8 mouse cellular contexts compared by ENCODE assay signal in the genomic region with DNA sequence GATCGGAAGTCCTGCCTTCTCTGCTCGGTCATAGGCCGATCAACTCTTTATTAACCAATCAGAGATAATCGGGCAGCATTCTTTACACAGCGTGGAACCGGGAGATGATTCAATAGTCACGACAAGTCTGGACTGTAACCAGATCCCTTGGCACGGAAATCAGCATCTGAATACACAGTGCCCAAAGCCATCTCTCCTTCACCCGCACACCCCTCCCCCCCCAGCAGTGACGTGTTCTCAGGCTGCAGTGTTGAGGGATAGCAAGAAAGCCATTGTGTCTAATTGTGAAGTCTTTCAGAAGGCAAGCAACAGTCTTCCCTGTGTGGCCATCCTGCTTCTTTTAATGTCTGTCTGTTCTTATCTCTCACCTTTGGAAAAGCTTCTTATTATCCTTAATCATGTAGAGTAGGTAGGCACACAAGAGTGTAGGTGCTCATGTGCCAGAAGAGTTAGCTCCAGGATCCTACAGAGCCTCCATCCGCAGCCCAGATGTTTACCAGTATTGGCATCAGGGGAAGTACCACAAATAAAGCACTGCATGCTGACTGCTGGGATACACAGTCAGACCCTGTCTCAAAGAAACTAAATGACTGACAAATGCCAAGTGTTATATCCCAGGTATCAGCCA. TPM values are rescaled to one million over a fixed set of nuclear protein-coding genes. Genes with fewer than 3 reads are reported as not detected.
DNase-seq lines count a peak whose midpoint lies in the region; ATAC-seq lines count a peak whose summit lies in the region.

No protein-coding gene starts in this region.

- no peaks in the 10 kb centered on the region for H3K27me3 ChIP-seq in intestine, embryonic 14.5 days (replicated peaks; ENCODE audit: control insufficient read depth, insufficient read depth, low read length)

- peak; percentile 19 for DNase-seq in thymus, postnatal 14 days
- DNase-seq in thymus, postnatal 25 days: no peak
- DNase-seq in embryo, embryonic 11 days: peak; percentile 92
- peak; percentile 70 for DNase-seq in gastrocnemius, postnatal 25 days
- DNase-seq in intestine, embryonic 14.5 days (ENCODE audit: low spot score): peak; percentile 83
- DNase-seq in left cerebral cortex, adult 9 months (ENCODE audit: low spot score in 2 of 2): peak; percentile 80 to 85
- peak; percentile 89 to 92 for DNase-seq in right cerebral cortex, postnatal 10 days (ENCODE audit: low spot score in 2 of 2)

- no peaks in the 10 kb centered on the region for H3K9me3 ChIP-seq in intestine, embryonic 14.5 days (ENCODE audit: control insufficient read depth, low read length)

- H3K36me3 ChIP-seq in intestine, embryonic 14.5 days (ENCODE audit: control insufficient read depth, insufficient read depth, low read length): no peaks in the 10 kb centered on the region
- no peaks in the 10 kb centered on the region for H3K36me3 ChIP-seq in macrophage (ENCODE audit: inconsistent target)

- H3K4me2 ChIP-seq in intestine, embryonic 14.5 days (ENCODE audit: low read length): peak overlapping the region; percentile 75

- peak; percentile 96 for ATAC-seq in intestine, embryonic 14.5 days (replicated peaks; ENCODE audit: low FRiP score, low TSS enrichment, low read depth)

- peak overlapping the region; percentile 39 for H3K4me3 ChIP-seq in intestine, embryonic 14.5 days (ENCODE audit: low read depth, low read length)
- peak overlapping the region; percentile 8; the same call in 1 of the 2 replicates for H3K4me3 ChIP-seq in macrophage (ENCODE audit: inconsistent target)

- H3K79me2 ChIP-seq in macrophage (ENCODE audit: inconsistent target): no peaks in the 10 kb centered on the region

- H3K27ac ChIP-seq in intestine, embryonic 14.5 days (ENCODE audit: low read depth): peak overlapping the region; percentile 71
- no peak overlapping the region for H3K27ac ChIP-seq in macrophage

- WGBS in intestine, embryonic 14.5 days: 4% methylated on average over 11 of the region's 11 CpGs
- WGBS in macrophage (ENCODE audit: missing documents): 9% methylated on average over 11 of the region's 11 CpGs

- peaks cover 8% of the 10 kb centered on the region for H3K4me1 ChIP-seq in intestine, embryonic 14.5 days (replicated peaks; ENCODE audit: control insufficient read depth, insufficient read depth, low read length)

- H3K9ac ChIP-seq in intestine, embryonic 14.5 days (ENCODE audit: low read length): peak overlapping the region; percentile 41; the same call in 1 of the 2 replicates

RNA-seq across cellular contexts. Expression of a gene that starts 13.0 kb away (rescaled TPM):
- 100 to 1,000 TPM; 141 to 147 TPM for total RNA-seq in gastrocnemius, postnatal 25 days (2021)
- 3,019 and 3,193 TPM in 2 replicates for polyA plus RNA-seq in intestine, embryonic 14.5 days (2014; fragmentation: Nextera tagmentation; extraction: Ambion mirVana)
- total RNA-seq in macrophage (2018; cell fraction: chromatin; rRNA removed): 10 to 100 TPM in 7 of 26 experiments, 1 to 10 TPM in 16, not detected in 3; 3.2 to 74.7 (median 7.6) TPM
- 100 to 1,000 TPM; 268 to 464 (median 337) TPM for total RNA-seq in macrophage (2018; cell fraction: cytosol; rRNA removed)
- 10 to 100 TPM; 23.0 to 64.2 (median 37.3) TPM for total RNA-seq in macrophage (2018; cell fraction: nucleus; rRNA removed)
- 121 to 436 TPM (median 382 TPM) in 3 replicates for polyA plus RNA-seq in macrophage (2018)

RNA-seq across cellular contexts. Expression of a gene that starts 20.2 kb away (rescaled TPM):
- total RNA-seq in gastrocnemius, postnatal 25 days (2021): not detected
- polyA plus RNA-seq in intestine, embryonic 14.5 days (2014; fragmentation: Nextera tagmentation; extraction: Ambion mirVana): 2.2 and 2.6 TPM in 2 replicates
- not detected for total RNA-seq in macrophage (2018; cell fraction: chromatin; rRNA removed)
- total RNA-seq in macrophage (2018; cell fraction: cytosol; rRNA removed): under 1 TPM in 12 of 26 experiments, not detected in 14; 0.09 to 0.66 (median 0.30) TPM
- total RNA-seq in macrophage (2018; cell fraction: nucleus; rRNA removed): 1 to 10 TPM in 2 of 26 experiments, under 1 TPM in 7, not detected in 17; 0.40 to 1.3 (median 0.83) TPM
- not detected in 3 replicates for polyA plus RNA-seq in macrophage (2018)

RNA-seq across cellular contexts. Expression of a gene that starts 35.8 kb away (rescaled TPM):
- total RNA-seq in gastrocnemius, postnatal 25 days (2021): 1 to 10 TPM; 3.5 to 6.1 TPM
- polyA plus RNA-seq in intestine, embryonic 14.5 days (2014; fragmentation: Nextera tagmentation; extraction: Ambion mirVana): 39.6 and 41.3 TPM in 2 replicates
- total RNA-seq in macrophage (2018; cell fraction: chromatin; rRNA removed): 10 to 100 TPM; 12.9 to 63.7 (median 26.1) TPM
- 10 to 100 TPM in 8 of 26 experiments, 1 to 10 TPM in 18; 3.9 to 14.5 (median 8.0) TPM for total RNA-seq in macrophage (2018; cell fraction: cytosol; rRNA removed)
- total RNA-seq in macrophage (2018; cell fraction: nucleus; rRNA removed): 10 to 100 TPM; 18.2 to 64.6 (median 29.2) TPM
- polyA plus RNA-seq in macrophage (2018): 6.2 to 19.7 TPM (median 10.8 TPM) in 3 replicates

RNA-seq across cellular contexts. Expression of a gene that starts 48.4 kb away (rescaled TPM):
- total RNA-seq in gastrocnemius, postnatal 25 days (2021): 10 to 100 TPM; 14.9 to 15.2 TPM
- polyA plus RNA-seq in intestine, embryonic 14.5 days (2014; fragmentation: Nextera tagmentation; extraction: Ambion mirVana): 189 and 192 TPM in 2 replicates
- total RNA-seq in macrophage (2018; cell fraction: chromatin; rRNA removed): 10 to 100 TPM; 17.9 to 73.8 (median 50.0) TPM
- total RNA-seq in macrophage (2018; cell fraction: cytosol; rRNA removed): 10 to 100 TPM; 36.6 to 53.9 (median 47.9) TPM
- total RNA-seq in macrophage (2018; cell fraction: nucleus; rRNA removed): 10 to 100 TPM; 22.2 to 73.1 (median 42.8) TPM
- polyA plus RNA-seq in macrophage (2018): 36.6 to 53.9 TPM (median 38.3 TPM) in 3 replicates

RNA-seq across cellular contexts. Expression of a gene that starts 50.7 kb away (rescaled TPM):
- total RNA-seq in gastrocnemius, postnatal 25 days (2021): not detected
- polyA plus RNA-seq in intestine, embryonic 14.5 days (2014; fragmentation: Nextera tagmentation; extraction: Ambion mirVana): not detected in 2 replicates
- 1 to 10 TPM in 3 of 26 experiments, not detected in 23; 1.1 to 2.5 (median 1.7) TPM for total RNA-seq in macrophage (2018; cell fraction: chromatin; rRNA removed)
- 1 to 10 TPM in 6 of 26 experiments, under 1 TPM in 8, not detected in 12; 0.17 to 2.2 (median 0.84) TPM for total RNA-seq in macrophage (2018; cell fraction: cytosol; rRNA removed)
- total RNA-seq in macrophage (2018; cell fraction: nucleus; rRNA removed): 1 to 10 TPM in 9 of 26 experiments, under 1 TPM in 4, not detected in 13; 0.60 to 3.2 (median 1.4) TPM
- polyA plus RNA-seq in macrophage (2018): not detected in 3 replicates
